Mouse (Mus musculus) E14TG2a.4 (cell line): Measurements from ENCODE around the gene Mybph.

Experiments
- H3K27me3 ChIP-seq: 2 replicates; pipeline ENCODE4 v1.6.1; 2014; ENCODE audit warnings: low read length, control low read depth; ENCODE audit not compliant: insufficient read depth
- H3K36me3 ChIP-seq: 2 replicates; pipeline ENCODE4 v1.6.1; 2014; ENCODE audit warnings: low read length, control low read depth; ENCODE audit not compliant: insufficient read depth
- H3K4me1 ChIP-seq: replicated peaks from 2 replicates; pipeline ENCODE4 v1.6.1; 2014; ENCODE audit warnings: low read depth, low read length, control low read depth
- H3K4me3 ChIP-seq: replicated peaks from 2 replicates; pipeline ENCODE4 v1.5.1; 2014; ENCODE audit warnings: mild to moderate bottlenecking, low read length
- H3K9me3 ChIP-seq: 2 replicates; pipeline ENCODE4 v1.6.1; 2014; ENCODE audit warnings: low read length, control low read depth
- CTCF ChIP-seq: conservative IDR thresholded peaks from 2 replicates; pipeline ENCODE4 v1.5.1; 2014; ENCODE audit warnings: low read length
- NANOG ChIP-seq: IDR thresholded peaks from 2 replicates; pipeline ENCODE4 v1.6.1; 2014; ENCODE audit warnings: borderline replicate concordance, low read length, mixed read lengths
- POU5F1 ChIP-seq: IDR thresholded peaks from 2 replicates; pipeline ENCODE4 v1.6.1; 2014; ENCODE audit warnings: low read length, borderline replicate concordance

Gene Mybph

DNA sequence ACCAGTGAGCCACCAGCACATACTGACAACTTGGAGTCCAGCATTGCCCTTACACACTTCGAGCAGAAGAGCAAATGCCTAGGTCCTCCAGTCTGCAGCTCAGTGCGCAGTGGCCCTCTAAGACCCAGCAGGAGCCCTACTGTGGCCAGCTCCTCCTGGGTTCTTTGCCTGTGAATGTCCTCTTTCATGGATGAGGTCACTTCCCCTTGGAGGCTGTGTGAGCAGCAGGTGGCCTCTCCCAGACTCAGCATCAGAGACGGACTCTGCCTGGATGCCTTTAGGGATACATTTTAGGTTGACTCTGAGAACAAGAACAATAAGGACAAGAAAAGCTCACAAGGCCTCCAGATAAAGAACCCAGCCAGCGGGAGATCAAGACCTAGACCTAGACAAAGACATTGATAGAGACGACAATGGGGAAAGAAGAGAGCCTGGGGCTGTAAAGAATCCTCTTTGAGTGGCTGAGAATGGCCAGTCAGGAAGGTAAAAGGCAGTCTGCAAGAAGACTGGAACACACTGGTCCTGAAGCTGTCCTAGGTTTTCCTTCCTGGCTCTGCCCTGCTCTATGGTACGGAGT lies 17.0 kb downstream of the Mybph start:
- Histone ChIP-seq H3K27me3 (peaks cover 31% of the 10 kb centered on the region), H3K9me3 (peaks cover 7% of the 10 kb centered on the region)
- TF ChIP-seq CTCF (no peak), POU5F1 (no peak), NANOG (peak; percentile 74; the same call in 1 of the 2 replicates)

DNA sequence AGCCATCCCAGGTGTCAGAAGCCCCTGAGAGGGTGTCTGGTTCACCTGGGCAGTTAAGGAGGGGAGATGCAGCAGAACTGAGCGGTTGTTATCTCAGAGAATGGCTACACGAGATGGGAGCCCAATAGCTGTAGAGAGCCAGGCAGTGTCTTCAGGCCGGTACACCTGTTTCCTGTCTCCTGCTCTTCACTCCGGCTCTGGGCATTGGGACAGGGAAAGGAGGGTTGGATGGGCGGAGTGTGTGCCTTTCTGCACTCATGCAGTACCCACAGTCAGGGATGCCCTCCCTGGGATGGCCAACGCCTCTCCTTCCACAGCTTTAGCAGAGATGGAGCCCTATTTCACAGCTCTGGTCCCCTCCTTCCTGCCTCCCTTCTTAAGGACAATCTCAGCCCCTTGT lies 17.8 kb downstream of the Mybph start:
- Histone ChIP-seq H3K27me3 (peaks cover 35% of the 10 kb centered on the region), H3K36me3 (no peaks in the 10 kb centered on the region), H3K9me3 (peaks cover 7% of the 10 kb centered on the region), H3K4me3 (no peak overlapping the region), H3K4me1 (peaks cover 43% of the 10 kb centered on the region)
- TF ChIP-seq NANOG (no peak), POU5F1 (no peak), CTCF (no peak)

More for the DNA sequence above, 17.0 kb downstream of the Mybph start:
- H3K36me3 ChIP-seq, result no peaks in the 10 kb centered on the region
- H3K4me3 ChIP-seq, result no peak overlapping the region
- H3K4me1 ChIP-seq, result peaks cover 36% of the 10 kb centered on the region

- H3K4me1 ChIP-seq, result peaks cover 49% of the 10 kb centered on the region
- peaks cover 7% of the 10 kb centered on the region for H3K9me3 ChIP-seq
- TF ChIP-seq NANOG (no peak), POU5F1 (no peak), CTCF (no peak)
- no peaks in the 10 kb centered on the region for H3K36me3 ChIP-seq
- H3K27me3 ChIP-seq, result peaks cover 35% of the 10 kb centered on the region
- H3K4me3 ChIP-seq, result no peak overlapping the region
Measured at GRCm38 (mm10) chr1:134211631-134212030, 18.4 kb downstream of the Mybph start.

GRCm38 (mm10) chr1:134212351-134212750 lies 19.1 kb downstream of the Mybph start:
- peaks cover 56% of the 10 kb centered on the region for H3K4me1 ChIP-seq
- H3K4me3 ChIP-seq, result no peak overlapping the region
- H3K9me3 ChIP-seq, result peaks cover 7% of the 10 kb centered on the region
- TF ChIP-seq NANOG, result no peak
- no peak for TF ChIP-seq POU5F1
- TF ChIP-seq CTCF, result no peak
- no peaks in the 10 kb centered on the region for H3K36me3 ChIP-seq
- peaks cover 35% of the 10 kb centered on the region for H3K27me3 ChIP-seq

DNA sequence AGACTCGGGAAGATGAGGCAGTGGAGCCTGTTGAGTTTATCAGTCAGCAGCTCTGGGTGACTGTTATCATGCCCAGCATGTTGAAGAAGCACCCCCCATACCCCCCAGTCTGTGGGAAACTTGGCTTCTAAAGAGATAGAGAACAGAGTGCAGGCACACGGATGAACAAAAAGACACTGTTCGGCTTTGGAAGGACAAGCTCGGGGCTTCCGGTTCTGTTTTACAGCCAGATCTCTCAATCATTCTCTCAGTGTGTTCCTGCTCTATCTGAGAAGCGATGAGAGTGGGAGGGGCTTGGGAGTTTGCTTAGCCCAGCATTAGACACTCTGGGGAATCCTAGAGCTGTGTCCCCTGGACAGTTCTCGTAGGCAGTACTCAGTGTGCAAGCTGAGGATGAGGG lies 20.2 kb downstream of the Mybph start:
- Histone ChIP-seq H3K4me1 (peaks cover 64% of the 10 kb centered on the region), H3K36me3 (no peaks in the 10 kb centered on the region), H3K27me3 (peaks cover 36% of the 10 kb centered on the region), H3K9me3 (no peaks in the 10 kb centered on the region), H3K4me3 (no peak overlapping the region)
- TF ChIP-seq CTCF (no peak), POU5F1 (no peak), NANOG (no peak)

- TF ChIP-seq POU5F1 (no peak), CTCF (no peak), NANOG (no peak)
Measured at GRCm38 (mm10) chr1:134215059-134215458, 21.8 kb downstream of the Mybph start.

DNA sequence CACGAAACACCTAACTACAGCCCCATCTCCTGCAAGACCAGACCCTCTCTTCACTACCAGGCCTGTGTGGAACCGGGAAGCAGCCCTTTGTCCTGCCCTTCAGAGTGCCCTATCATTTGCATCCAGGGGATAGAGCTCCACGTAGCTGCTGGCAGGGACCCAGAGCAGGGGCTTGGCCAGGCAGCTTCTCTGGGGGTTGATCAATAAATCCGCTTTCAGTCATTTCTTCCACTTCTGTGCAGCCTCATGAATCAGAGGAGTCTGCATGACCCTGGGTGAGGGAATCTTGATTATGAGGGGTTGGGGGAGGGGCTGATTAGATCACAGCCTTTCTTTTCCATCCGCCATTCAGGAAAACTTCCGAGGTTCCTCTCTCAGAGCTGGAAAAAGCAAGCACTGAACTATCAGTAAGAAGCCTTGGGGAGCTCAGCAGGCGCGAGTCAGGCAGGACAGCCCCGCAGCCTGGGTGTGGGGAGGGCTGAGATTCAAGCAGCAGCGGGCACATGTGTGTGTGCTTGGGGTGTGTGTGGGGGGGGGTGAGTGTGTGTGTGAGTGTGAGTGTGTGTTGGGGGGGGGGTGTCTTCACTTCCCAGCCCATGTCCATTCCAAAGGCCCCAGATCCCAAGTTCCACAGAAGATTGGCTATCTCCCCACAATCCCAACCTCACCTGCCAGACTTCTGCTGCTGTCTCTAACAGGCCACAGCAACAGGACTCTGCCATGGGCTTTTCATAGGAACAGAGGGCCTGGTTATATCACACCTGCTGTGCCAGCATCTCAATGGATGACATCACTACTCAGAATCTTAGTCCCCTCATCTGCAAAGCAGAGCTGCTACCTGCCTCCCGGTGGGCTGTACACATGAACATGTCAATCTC lies 22.7 kb downstream of the Mybph start:
- TF ChIP-seq POU5F1 (no peak), CTCF (no peak), NANOG (no peak)
- H3K36me3 ChIP-seq, result no peaks in the 10 kb centered on the region

More at GRCm38 (mm10) chr1:134215059-134215458, 21.8 kb downstream of the Mybph start:
- Histone ChIP-seq H3K9me3 (no peaks in the 10 kb centered on the region), H3K27me3 (peaks cover 48% of the 10 kb centered on the region), H3K4me3 (no peak overlapping the region), H3K4me1 (peaks cover 65% of the 10 kb centered on the region), H3K36me3 (no peaks in the 10 kb centered on the region)

DNA sequence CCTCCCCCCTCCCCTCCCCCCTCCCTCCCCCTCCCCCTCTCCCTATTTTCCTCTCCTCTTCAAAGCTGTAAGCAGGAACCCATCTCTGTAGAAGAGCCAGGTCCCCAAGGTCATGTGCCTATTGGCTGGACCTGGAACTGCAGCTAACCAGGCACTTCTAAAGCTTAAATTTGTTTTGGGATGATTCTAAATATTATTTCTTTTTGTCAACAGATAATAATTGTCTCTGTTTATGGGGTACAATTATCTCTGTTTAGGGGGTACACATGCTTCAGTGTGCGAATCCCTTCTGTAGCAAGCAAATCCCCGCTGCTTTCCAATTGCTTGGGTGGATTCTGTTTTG lies 23.4 kb downstream of the Mybph start:
- no peaks in the 10 kb centered on the region for H3K36me3 ChIP-seq
- peak; percentile 33 for TF ChIP-seq CTCF
- TF ChIP-seq POU5F1, result no peak
- no peak for TF ChIP-seq NANOG
- H3K4me1 ChIP-seq, result peaks cover 50% of the 10 kb centered on the region
- peaks cover 45% of the 10 kb centered on the region for H3K27me3 ChIP-seq
- no peak overlapping the region for H3K4me3 ChIP-seq
- H3K9me3 ChIP-seq, result no peaks in the 10 kb centered on the region

More for the DNA sequence above, 22.7 kb downstream of the Mybph start:
- Histone ChIP-seq H3K9me3 (no peaks in the 10 kb centered on the region), H3K27me3 (peaks cover 48% of the 10 kb centered on the region), H3K4me3 (peak overlapping the region; percentile 48), H3K4me1 (peaks cover 56% of the 10 kb centered on the region)
